Mouse (Mus musculus) naive thymus-derived CD4-positive, alpha-beta T cell, adult 5 months (primary cell): ENCODE data around the gene Olfr1357. TPM values are rescaled to one million over a fixed set of nuclear protein-coding genes. Genes with fewer than 3 reads are reported as not detected.

Source experiments
- polyA plus RNA-seq: library from polyadenylated mRNA; unstranded; fragments of 100-300 nt; shearing (Covaris generic); gene quantifications from one replicate; pipeline ENCODE4 v1.2.1, GENCODE M21; 2017

Olfr1357 gene
- not detected for polyA plus RNA-seq

GRCm38 (mm10) chr10:78617974-78618373 lies at the start of gene Olfr1357:
TSS of gene Olfr1357 (minus strand) at chr10:78618074.

GRCm38 (mm10) chr10:78591406-78592328 lies 26.2 kb downstream of the Olfr1357 start, which contains the start of gene Syde1:
TSS of gene Syde1 (minus strand) at chr10:78591964.

GRCm38 (mm10) chr10:78574250-78575104 lies 43.4 kb downstream of the Olfr1357 start, which contains the start of gene Ilvbl:
TSS of gene Ilvbl (plus strand) at chr10:78574346.

Other genes with a start within 250 kb of the Olfr1357 start
- gene Rrp1, start 205.0 kb downstream of the Olfr1357 start, polyA plus RNA-seq: 357 TPM
- gene Cstb, start 192.4 kb downstream of the Olfr1357 start, polyA plus RNA-seq: 64.8 TPM
- 16.5 TPM for gene Pdxk, start 153.1 kb downstream of the Olfr1357 start, polyA plus RNA-seq
- gene Olfr1358, start 100.6 kb downstream of the Olfr1357 start, polyA plus RNA-seq: not detected
- 63.5 TPM for gene Ilvbl, start 43.7 kb downstream of the Olfr1357 start, polyA plus RNA-seq
- 0.31 TPM for gene Syde1, start 26.1 kb downstream of the Olfr1357 start, polyA plus RNA-seq
- gene Casp14, start 100.2 kb upstream of the Olfr1357 start, polyA plus RNA-seq: not detected
- not detected for gene Ccdc105, start 135.0 kb upstream of the Olfr1357 start, polyA plus RNA-seq
- not detected for gene Slc1a6, start 162.4 kb upstream of the Olfr1357 start, polyA plus RNA-seq
- gene Olfr1356, start 234.1 kb upstream of the Olfr1357 start, polyA plus RNA-seq: not detected